Comparison of ENCODE assay signal across 8 mouse cellular contexts in genomic region chr8:120300601-120301141, GRCm38 (mm10).
DNase-seq lines count a peak whose midpoint lies in the region; ATAC-seq and TF ChIP-seq lines count a peak whose summit lies in the region.

No protein-coding gene starts in this region.

- H3K4me1 ChIP-seq in G1E (ENCODE audit: insufficient read depth, low read depth, low read length), result no peaks in the 10 kb centered on the region
- H3K4me1 ChIP-seq in forebrain, embryonic 13.5 days, result peaks cover 83% of the 10 kb centered on the region

- peak overlapping the region; percentile 40 for H3K9ac ChIP-seq in forebrain, embryonic 13.5 days

- peak overlapping the region; percentile 75 for H3K27ac ChIP-seq in forebrain, embryonic 13.5 days

- WGBS in forebrain, embryonic 13.5 days, result 2% methylated on average over 13 of the region's 13 CpGs

- H3K4me3 ChIP-seq in G1E (ENCODE audit: low read depth, low read length), result no peak overlapping the region
- H3K4me3 ChIP-seq in forebrain, embryonic 13.5 days, result no peak overlapping the region

- DNase-seq in G1E (ENCODE audit: low spot score), result peak; percentile 69
- peak; percentile 80 for DNase-seq in cerebellum, adult 11 months
- DNase-seq in heart, postnatal 36 days, result peak; percentile 82 to 84
- peak; percentile 89 to 90 for DNase-seq in layer of hippocampus, postnatal 10 days (ENCODE audit: low spot score in 2 of 2)
- peak; percentile 83 for DNase-seq in lung, postnatal 10 days
- peak; percentile 79 for DNase-seq in ovary, postnatal 14 days (ENCODE audit: low spot score)
- DNase-seq in thymus, postnatal 10 days (ENCODE audit: low spot score in 2 of 2), result peak; percentile 73 to 87

- H3K27me3 ChIP-seq in G1E (ENCODE audit: insufficient read depth, low read length), result peaks cover 44% of the 10 kb centered on the region
- H3K27me3 ChIP-seq in forebrain, embryonic 13.5 days, result no peaks in the 10 kb centered on the region

- peak; percentile 93 for TF ChIP-seq CTCF in G1E (IDR thresholded peaks at IDR 0.05; ENCODE audit: low read depth, low read length)

- no peaks in the 10 kb centered on the region for H3K36me3 ChIP-seq in G1E (replicated peaks)
- H3K36me3 ChIP-seq in forebrain, embryonic 13.5 days (ENCODE audit: poor library complexity, severe bottlenecking), result no peaks in the 10 kb centered on the region

- peak overlapping the region; percentile 36 for H3K4me2 ChIP-seq in forebrain, embryonic 13.5 days

- peak; percentile 40; the same call in 1 of the 2 replicates for ATAC-seq in G1E (ENCODE audit: extremely low read depth, insufficient number of reproducible peaks, low FRiP score, poor library complexity, severe bottlenecking)
- peak; percentile 44 for ATAC-seq in forebrain, embryonic 13.5 days

- no peaks in the 10 kb centered on the region for H3K9me3 ChIP-seq in G1E (replicated peaks)
- no peaks in the 10 kb centered on the region for H3K9me3 ChIP-seq in forebrain, embryonic 13.5 days (replicated peaks)

- intact Hi-C loops in heart, postnatal 36 days (cut with DNase I), result loop anchor here (5.0 kb wide), 1 partner anchor 307 kb away; no protein-coding TSS in a partner anchor
